Mouse (Mus musculus): ENCODE data around the gene Sv2a. TPM values are rescaled to one million over a fixed set of nuclear protein-coding genes. Genes with fewer than 3 reads are reported as not detected.
"Not testable (repeated sequence)": the region's sequence is repeated elsewhere in the genome, so short reads cannot be mapped to it uniquely, and the experiment has no call there.

Sv2a gene
- total RNA-seq, 2 experiments from 2014 or later, result 5.0 to 6.5 TPM

- intact Hi-C loops (cut with DNase I), result no loop called here
- DNase-seq (ENCODE audit: low spot score), result no peak
Measured at GRCm38 (mm10) chr3:96209242-96209641, 28.3 kb downstream of the Sv2a start.

DNA sequence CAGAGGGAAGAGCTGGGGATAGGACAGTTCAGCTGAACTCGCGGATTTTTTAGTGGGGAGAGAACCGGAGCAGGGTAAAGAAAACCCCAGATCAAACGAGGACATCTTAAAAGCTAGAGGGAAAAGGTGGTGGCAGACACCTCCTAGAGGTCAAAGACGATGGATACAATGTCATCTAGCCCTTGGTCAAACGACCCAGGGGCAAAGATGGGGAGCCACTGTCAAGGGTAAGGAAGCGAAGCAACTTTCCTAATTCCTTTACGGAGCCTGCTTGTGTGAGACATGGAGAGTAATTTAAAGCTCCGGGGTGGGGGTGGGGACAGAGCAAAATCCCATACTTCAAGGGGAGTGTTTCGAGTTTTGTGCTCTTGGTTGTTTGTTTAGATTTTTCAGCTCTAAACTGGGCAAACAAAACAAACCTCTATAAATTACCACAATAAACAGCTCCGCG is 38.3 kb downstream of the Sv2a start:
- intact Hi-C loops (cut with DNase I), result loop anchor here (2.0 kb wide), 1 partner anchor 48 kb away; no protein-coding TSS in a partner anchor
- no peak for DNase-seq (ENCODE audit: low spot score)

DNA sequence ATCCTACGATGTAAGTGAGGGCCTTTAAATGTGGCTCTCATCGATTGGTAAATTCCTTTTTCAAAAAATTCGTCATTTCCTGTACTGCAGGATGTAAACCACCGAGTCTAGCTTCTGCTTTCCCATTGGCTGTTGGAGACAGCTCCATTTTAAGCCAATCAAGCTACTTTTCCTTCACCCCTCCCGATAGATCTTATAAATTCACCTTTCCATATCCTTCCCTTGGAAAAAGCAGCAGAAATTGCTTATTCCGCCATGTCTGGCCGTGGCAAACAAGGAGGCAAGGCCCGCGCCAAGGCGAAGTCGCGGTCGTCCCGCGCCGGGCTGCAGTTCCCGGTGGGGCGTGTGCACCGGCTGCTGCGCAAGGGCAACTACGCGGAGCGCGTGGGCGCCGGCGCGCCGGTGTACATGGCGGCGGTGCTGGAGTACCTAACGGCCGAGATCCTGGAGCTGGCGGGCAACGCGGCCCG is 38.7 kb downstream of the Sv2a start, which contains the start of the genes Bola1 and Hist2h2ab:
Gene Bola1, minus strand, starts transcription at position 49 of the 470 bp plus-strand sequence.
Gene Hist2h2ab, plus strand, starts transcription at position 205 of the 470 bp plus-strand sequence.
- DNase-seq (ENCODE audit: low spot score), result peak; percentile 61
- intact Hi-C loops (cut with DNase I), result loop anchor here (2.0 kb wide), 2 partner anchors 49 kb away; partner anchors contain the start of genes Hist2h2bb and Hist2h3b

- DNase-seq (ENCODE audit: low spot score), result not testable (repeated sequence)
- intact Hi-C loops (cut with DNase I), result loop anchor here (2.0 kb wide), 1 partner anchor 49 kb away; the partner anchor contains the start of genes Hist2h2bb and Hist2h3b
Measured at GRCm38 (mm10) chr3:96220131-96220764, 39.3 kb downstream of the Sv2a start.

DNA sequence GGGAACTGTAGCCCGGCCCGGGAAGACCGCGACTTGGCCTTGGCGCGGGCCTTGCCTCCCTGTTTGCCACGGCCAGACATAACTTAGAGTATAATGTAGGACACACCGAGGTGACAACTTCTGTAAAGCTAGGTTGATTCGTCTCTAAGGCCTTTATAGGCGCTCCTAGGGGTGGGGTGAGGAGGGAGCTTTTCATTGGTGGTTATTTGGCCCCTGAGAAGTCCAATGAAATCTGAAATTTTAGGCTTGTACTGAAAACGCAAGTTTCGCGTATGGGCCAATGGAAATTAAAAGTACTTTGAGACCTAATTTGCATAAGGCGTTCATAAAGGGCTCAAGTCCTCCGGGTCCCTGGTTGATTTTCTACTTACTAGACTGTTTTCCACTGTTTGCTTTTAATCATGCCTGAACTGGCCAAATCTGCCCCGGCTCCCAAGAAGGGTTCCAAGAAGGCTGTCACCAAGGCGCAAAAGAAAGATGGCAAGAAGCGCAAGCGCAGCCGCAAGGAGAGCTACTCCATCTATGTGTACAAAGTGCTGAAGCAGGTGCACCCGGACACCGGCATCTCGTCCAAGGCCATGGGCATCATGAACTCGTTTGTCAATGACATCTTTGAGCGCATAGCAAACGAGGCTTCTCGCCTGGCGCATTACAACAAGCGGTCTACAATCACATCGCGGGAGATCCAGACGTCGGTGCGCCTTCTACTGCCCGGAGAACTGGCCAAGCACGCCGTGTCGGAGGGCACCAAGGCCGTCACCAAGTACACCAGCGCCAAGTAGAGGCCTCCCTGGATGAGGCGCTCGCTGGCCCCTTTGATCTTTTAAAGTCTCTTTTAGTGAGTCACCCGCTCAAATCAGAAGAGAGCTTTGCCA is 40.1 kb downstream of the Sv2a start, which contains the start of the genes Hist2h2ac and Hist2h2be:
Gene Hist2h2ac, minus strand, starts transcription at position 116 of the 875 bp plus-strand sequence.
Gene Hist2h2be, plus strand, starts transcription at position 355 of the 875 bp plus-strand sequence.
- intact Hi-C loops (cut with DNase I), result loop anchor here (2.0 kb wide), 1 partner anchor 48 kb away; the partner anchor contains the start of genes Hist2h2bb and Hist2h3b
- DNase-seq (ENCODE audit: low spot score), result peak; percentile 83

GRCm38 (mm10) chr3:96221640-96222038 is 40.7 kb downstream of the Sv2a start:
- intact Hi-C loops (cut with DNase I), result loop anchor here (2.0 kb wide), 1 partner anchor 47 kb away; the partner anchor contains the start of genes Hist2h2bb and Hist2h3b

GRCm38 (mm10) chr3:96222774-96223173 is 41.8 kb downstream of the Sv2a start:
- intact Hi-C loops (cut with DNase I), result no loop called here

More at GRCm38 (mm10) chr3:96221640-96222038, 40.7 kb downstream of the Sv2a start:
- DNase-seq (ENCODE audit: low spot score), result no peak

DNA sequence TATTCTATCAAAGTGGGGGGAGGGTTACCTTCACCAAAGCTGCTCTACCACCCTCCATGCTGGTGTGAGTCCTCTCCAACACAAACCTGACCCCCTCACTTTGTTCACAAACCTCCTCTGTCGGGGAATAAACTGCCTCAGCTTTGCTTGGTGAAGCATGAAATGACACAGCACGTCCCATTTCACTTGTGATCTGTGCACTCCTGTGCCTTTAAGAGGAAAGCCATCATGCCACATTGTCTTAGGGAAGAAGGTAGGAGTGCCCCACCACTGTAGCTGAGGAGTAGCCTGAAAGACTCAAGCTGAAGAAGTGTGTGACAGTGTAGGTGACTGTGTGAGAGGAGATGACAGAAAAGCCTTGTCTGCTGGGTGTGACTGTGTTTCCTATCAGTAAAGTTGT is 44.5 kb downstream of the Sv2a start:
- intact Hi-C loops (cut with DNase I), result no loop called here
- no peak for DNase-seq (ENCODE audit: low spot score)

More at GRCm38 (mm10) chr3:96222774-96223173, 41.8 kb downstream of the Sv2a start:
- DNase-seq (ENCODE audit: low spot score), result no peak

GRCm38 (mm10) chr3:96226695-96227648 is 46.0 kb downstream of the Sv2a start:
- intact Hi-C loops (cut with DNase I), result no loop called here
- DNase-seq (ENCODE audit: low spot score), result no peak

DNA sequence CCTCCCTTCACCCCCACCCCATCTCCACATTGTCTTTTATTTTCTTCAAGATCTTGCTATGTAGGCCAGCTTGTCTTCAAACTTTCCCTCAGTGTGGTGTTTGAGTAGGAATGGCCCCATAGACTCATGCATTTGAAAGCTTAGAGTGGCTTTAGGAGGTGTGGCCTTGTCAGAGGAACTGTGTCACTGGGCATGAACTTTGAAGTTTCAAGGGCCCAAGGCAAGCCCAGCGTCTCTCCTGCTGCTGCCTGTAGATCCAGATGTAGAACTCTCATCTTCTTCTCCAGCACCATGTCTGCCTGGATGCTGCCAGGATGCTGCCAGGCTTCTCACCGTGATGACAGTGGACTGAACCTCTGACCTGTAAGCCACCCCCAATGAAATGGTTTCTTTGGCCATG is 47.9 kb downstream of the Sv2a start:
- no peak for DNase-seq (ENCODE audit: low spot score)
- intact Hi-C loops (cut with DNase I), result no loop called here

- no peak for DNase-seq (ENCODE audit: low spot score)
- intact Hi-C loops (cut with DNase I), result no loop called here
Measured at GRCm38 (mm10) chr3:96230404-96230803, 49.5 kb downstream of the Sv2a start.

GRCm38 (mm10) chr3:96230910-96231757 is 50.2 kb downstream of the Sv2a start:
- intact Hi-C loops (cut with DNase I), result no loop called here
- no peak for DNase-seq (ENCODE audit: low spot score)

DNA sequence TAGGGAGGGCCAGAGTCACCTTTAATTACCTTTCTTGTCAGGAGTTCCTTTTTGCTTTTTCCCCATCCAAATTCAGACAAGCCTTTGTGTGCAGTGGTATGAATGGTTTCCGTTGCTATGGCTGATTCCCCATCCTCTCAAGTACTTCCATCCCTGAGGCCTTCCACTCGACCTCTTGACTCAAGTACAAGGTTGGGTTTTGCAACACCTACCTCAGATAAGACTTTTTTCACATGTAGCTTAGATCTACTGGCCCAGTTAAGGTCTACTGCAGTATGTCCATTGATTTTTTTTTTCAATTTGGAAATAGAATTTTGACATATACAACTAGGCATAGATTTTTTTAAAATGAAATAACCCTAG is 50.8 kb downstream of the Sv2a start:
- no peak for DNase-seq (ENCODE audit: low spot score)
- intact Hi-C loops (cut with DNase I), result no loop called here

DNA sequence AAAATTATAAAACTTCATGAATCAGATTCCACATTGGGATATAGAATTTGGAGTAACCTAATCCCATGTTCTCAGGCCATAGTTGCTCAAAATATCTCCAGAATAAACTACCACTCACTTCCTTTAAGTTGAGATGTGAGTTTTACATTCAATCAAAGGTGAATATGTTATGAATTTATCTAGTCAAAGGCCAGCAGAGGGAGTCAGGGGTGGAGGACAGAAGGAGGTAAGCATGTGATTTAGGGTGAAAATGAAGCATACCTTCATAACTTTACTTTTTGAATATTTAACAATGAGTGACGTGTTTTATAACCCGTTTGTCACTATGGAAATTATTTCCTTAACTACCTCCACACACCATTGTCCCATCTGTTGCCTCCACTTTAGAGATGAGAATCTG is 54.0 kb downstream of the Sv2a start:
- intact Hi-C loops (cut with DNase I), result no loop called here
- no peak for DNase-seq (ENCODE audit: low spot score)

DNA sequence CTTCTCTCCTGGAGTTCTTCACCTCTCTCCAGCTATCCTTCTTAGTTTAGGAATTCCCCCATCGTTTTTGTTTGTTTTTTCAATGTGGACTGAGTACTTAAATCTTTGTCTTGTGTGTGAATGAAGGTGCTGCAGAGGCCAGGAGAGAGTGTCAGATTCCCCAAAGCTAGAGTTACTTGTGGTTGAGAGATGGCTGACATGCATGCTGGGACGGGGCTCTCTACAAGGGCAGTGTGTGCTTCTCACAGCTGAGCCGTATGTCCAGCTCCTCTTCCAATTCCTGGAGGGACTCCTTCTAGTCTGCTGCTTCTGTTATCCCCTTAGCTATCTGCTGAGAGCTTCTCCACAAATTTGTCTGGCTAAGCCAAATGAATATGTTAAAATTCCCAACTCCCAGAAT is 54.9 kb downstream of the Sv2a start:
- intact Hi-C loops (cut with DNase I), result no loop called here
- no peak for DNase-seq (ENCODE audit: low spot score)

- intact Hi-C loops (cut with DNase I), result no loop called here
- DNase-seq (ENCODE audit: low spot score), result no peak
Measured at GRCm38 (mm10) chr3:96236834-96237334, 55.9 kb downstream of the Sv2a start.

- DNase-seq (ENCODE audit: low spot score), result no peak
- intact Hi-C loops (cut with DNase I), result no loop called here
Measured at GRCm38 (mm10) chr3:96237335-96237903, 56.5 kb downstream of the Sv2a start.

Measured in heart, postnatal 25 days (tissue).